Comparison of ENCODE assay signal across 14 mouse cellular contexts in the genomic region with DNA sequence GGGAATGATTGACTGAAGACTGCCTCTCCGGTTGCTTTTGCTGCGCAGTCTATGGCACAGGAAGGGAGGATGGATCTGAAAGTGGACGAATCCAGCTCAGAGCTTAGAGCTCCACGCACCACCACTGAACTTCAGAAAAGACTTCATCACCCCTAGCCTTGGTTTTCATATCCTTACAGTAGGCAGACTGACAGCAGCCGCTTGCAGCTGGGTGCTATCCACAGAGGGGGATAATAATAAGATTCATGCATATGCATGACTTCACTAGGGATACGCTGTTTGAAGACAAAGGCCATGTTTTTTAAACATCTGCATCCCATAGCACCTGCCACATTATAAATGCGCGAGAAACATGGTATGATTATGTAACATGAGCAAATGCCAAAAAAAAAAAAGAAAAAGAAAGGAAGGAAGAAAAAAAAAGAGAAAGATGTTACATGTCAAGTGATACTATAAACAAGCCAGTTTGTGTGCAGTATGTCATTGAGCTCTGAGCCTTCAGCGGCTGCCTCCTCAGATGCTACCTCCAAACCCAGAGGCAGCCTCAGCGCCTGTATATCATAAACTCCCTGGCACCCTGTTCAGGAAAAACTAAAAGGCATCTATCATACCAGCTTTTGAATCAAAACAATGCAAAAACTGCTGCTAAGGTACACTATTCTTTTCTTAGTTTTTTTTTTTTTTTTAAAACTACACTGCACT.
A peak's percentile ranks its signal among the peaks of the same experiment; 100 is the strongest.
DNase-seq lines count a peak whose midpoint lies in the region; ATAC-seq and TF ChIP-seq lines count a peak whose summit lies in the region.
"Had no signal": no experiment of that assay in that cellular context is flagged by ENCODE, and none has a peak within 500 bp of the region (broad histone marks: within the 10 kb centered on the region; RNA-seq: fewer than 3 reads in every experiment).

No protein-coding gene starts in this region.

- H3K9me3 ChIP-seq in hindbrain, embryonic 10.5 days = no peaks in the 10 kb centered on the region
- H3K9me3 ChIP-seq in hindbrain, postnatal 0 days (ENCODE audit: low read length) = no peaks in the 10 kb centered on the region
- H3K9me3 ChIP-seq in forebrain, embryonic 12.5 days = no peaks in the 10 kb centered on the region
- H3K9me3 ChIP-seq in hindbrain, embryonic 13.5 days = no peaks in the 10 kb centered on the region
- no peaks in the 10 kb centered on the region for H3K9me3 ChIP-seq in midbrain, embryonic 16.5 days (replicated peaks; ENCODE audit: control insufficient read depth, low read length, poor library complexity, severe bottlenecking)
- H3K9me3 ChIP-seq: embryonic facial prominence, embryonic 15.5 days; heart, embryonic 15.5 days had no signal

- 70% methylated on average over 10 of the region's 10 CpGs for WGBS in hindbrain, embryonic 10.5 days
- 34% methylated on average over 10 of the region's 10 CpGs for WGBS in hindbrain, postnatal 0 days
- 51% methylated on average over 10 of the region's 10 CpGs for WGBS in forebrain, embryonic 12.5 days
- WGBS in hindbrain, embryonic 13.5 days = 41% methylated on average over 10 of the region's 10 CpGs
- WGBS in midbrain, embryonic 16.5 days = 29% methylated on average over 10 of the region's 10 CpGs

- TF ChIP-seq CTCF in hindbrain, postnatal 0 days (IDR thresholded peaks at IDR 0.05; ENCODE audit: low read depth) = no peak

- no peaks in the 10 kb centered on the region for H3K36me3 ChIP-seq in hindbrain, embryonic 10.5 days
- H3K36me3 ChIP-seq in hindbrain, postnatal 0 days (ENCODE audit: insufficient read depth, low read length) = no peaks in the 10 kb centered on the region
- no peaks in the 10 kb centered on the region for H3K36me3 ChIP-seq in forebrain, embryonic 12.5 days (replicated peaks)
- H3K36me3 ChIP-seq in hindbrain, embryonic 13.5 days = no peaks in the 10 kb centered on the region
- no peaks in the 10 kb centered on the region for H3K36me3 ChIP-seq in midbrain, embryonic 16.5 days (ENCODE audit: control insufficient read depth, insufficient read depth, low read length)
- H3K36me3 ChIP-seq: embryonic facial prominence, embryonic 15.5 days; heart, embryonic 15.5 days had no signal

- H3K4me2 ChIP-seq in hindbrain, postnatal 0 days (ENCODE audit: low read depth, low read length) = no peak overlapping the region
- H3K4me2 ChIP-seq in forebrain, embryonic 12.5 days = no peak overlapping the region
- no peak overlapping the region for H3K4me2 ChIP-seq in hindbrain, embryonic 13.5 days
- H3K4me2 ChIP-seq in midbrain, embryonic 16.5 days (ENCODE audit: low read length) = no peak overlapping the region
- H3K4me2 ChIP-seq: embryonic facial prominence, embryonic 15.5 days; heart, embryonic 15.5 days had no signal

- H3K4me1 ChIP-seq in hindbrain, embryonic 10.5 days (replicated peaks) = peaks cover 27% of the 10 kb centered on the region
- no peaks in the 10 kb centered on the region for H3K4me1 ChIP-seq in hindbrain, postnatal 0 days (ENCODE audit: insufficient read depth, low read length)
- peaks cover 17% of the 10 kb centered on the region for H3K4me1 ChIP-seq in forebrain, embryonic 12.5 days
- peaks cover 17% of the 10 kb centered on the region for H3K4me1 ChIP-seq in hindbrain, embryonic 13.5 days (replicated peaks)
- peaks cover 18% of the 10 kb centered on the region for H3K4me1 ChIP-seq in midbrain, embryonic 16.5 days (ENCODE audit: control insufficient read depth, insufficient read depth, low read length)

- H3K4me3 ChIP-seq in hindbrain, embryonic 10.5 days = no peak overlapping the region
- no peak overlapping the region for H3K4me3 ChIP-seq in hindbrain, postnatal 0 days (ENCODE audit: low read length)
- H3K4me3 ChIP-seq in forebrain, embryonic 12.5 days (replicated peaks) = no peak overlapping the region
- no peak overlapping the region for H3K4me3 ChIP-seq in hindbrain, embryonic 13.5 days
- no peak overlapping the region for H3K4me3 ChIP-seq in midbrain, embryonic 16.5 days (ENCODE audit: low read depth, low read length)
- H3K4me3 ChIP-seq: embryonic facial prominence, embryonic 15.5 days; heart, embryonic 15.5 days had no signal

- peak overlapping the region; percentile 12; the same call in 1 of the 2 replicates for H3K27ac ChIP-seq in hindbrain, embryonic 10.5 days
- no peak overlapping the region; the same call in 1 of the 2 replicates for H3K27ac ChIP-seq in hindbrain, postnatal 0 days
- peak overlapping the region; percentile 69 for H3K27ac ChIP-seq in forebrain, embryonic 12.5 days
- H3K27ac ChIP-seq in hindbrain, embryonic 13.5 days = peak overlapping the region; percentile 70
- H3K27ac ChIP-seq in midbrain, embryonic 16.5 days (ENCODE audit: low read length) = peak overlapping the region; percentile 29
- H3K27ac ChIP-seq: embryonic facial prominence, embryonic 15.5 days; heart, embryonic 15.5 days had no signal

- no peak for DNase-seq in hindbrain, embryonic 10.5 days (ENCODE audit: low spot score)
- DNase-seq in hindbrain, postnatal 0 days (ENCODE audit: low spot score) = no peak
- no peak for DNase-seq in adrenal gland, postnatal 14 days
- DNase-seq in T-cell, adult 2 months (ENCODE audit: low spot score) = no peak
- DNase-seq: adrenal gland, adult 2 months; B cell, adult 2 months; cerebellum, adult 2 months; right cerebral cortex, postnatal 25 days had no signal

- ATAC-seq in hindbrain, postnatal 0 days = no peak
- ATAC-seq in forebrain, embryonic 12.5 days (ENCODE audit: low FRiP score) = peak; percentile 78
- peak; percentile 21; the same call in 1 of the 2 replicates for ATAC-seq in hindbrain, embryonic 13.5 days (ENCODE audit: low FRiP score)
- peak; percentile 66 for ATAC-seq in midbrain, embryonic 16.5 days
- ATAC-seq in activated CD4-positive, CD25-positive, alpha-beta regulatory T cell, adult 4 months = no peak

- H3K9ac ChIP-seq in hindbrain, postnatal 0 days (replicated peaks; ENCODE audit: low read length) = no peak overlapping the region
- no peak overlapping the region for H3K9ac ChIP-seq in forebrain, embryonic 12.5 days
- peak overlapping the region; percentile 43; the same call in 1 of the 2 replicates for H3K9ac ChIP-seq in hindbrain, embryonic 13.5 days
- no peak overlapping the region for H3K9ac ChIP-seq in midbrain, embryonic 16.5 days (ENCODE audit: low read depth, low read length)
- H3K9ac ChIP-seq: embryonic facial prominence, embryonic 15.5 days; heart, embryonic 15.5 days had no signal

- no peaks in the 10 kb centered on the region for H3K27me3 ChIP-seq in hindbrain, embryonic 10.5 days (ENCODE audit: insufficient read depth, poor library complexity, severe bottlenecking)
- no peaks in the 10 kb centered on the region for H3K27me3 ChIP-seq in hindbrain, postnatal 0 days (ENCODE audit: insufficient read depth, low read length)
- H3K27me3 ChIP-seq in forebrain, embryonic 12.5 days = no peaks in the 10 kb centered on the region
- H3K27me3 ChIP-seq in hindbrain, embryonic 13.5 days = 0 out of 2 replicates have a peak, but pooled peaks cover under 1% of the 10 kb centered on the region
- H3K27me3 ChIP-seq in midbrain, embryonic 16.5 days (ENCODE audit: control insufficient read depth, insufficient read depth, low read depth, low read length) = no peaks in the 10 kb centered on the region
- H3K27me3 ChIP-seq: embryonic facial prominence, embryonic 15.5 days; heart, embryonic 15.5 days had no signal

Comparison
In these comparisons a context has a peak if more than half of its experiments do, and no peak if none do; other contexts are left out.
1. ATAC-seq: peak in forebrain, embryonic 12.5 days (single experiment), hindbrain, embryonic 13.5 days (single experiment) and midbrain, embryonic 16.5 days (single experiment); none in hindbrain, postnatal 0 days (single experiment) and activated CD4-positive, CD25-positive, alpha-beta regulatory T cell, adult 4 months (single experiment).